Mouse (Mus musculus): Measurements from ENCODE around the gene Asb2.

GRCm38 (mm10) chr12:103326569-103326968 is 29.2 kb downstream of the Asb2 start:
- TF ChIP-seq CTCF (IDR thresholded peaks at IDR 0.05; ENCODE audit: borderline replicate concordance, extremely low read depth, insufficient read depth, insufficient read length) (no peak), POLR2A (IDR thresholded peaks at IDR 0.05; ENCODE audit: borderline replicate concordance, extremely low read depth, insufficient read depth, insufficient read length, poor library complexity, severe bottlenecking) (no peak)
